Mouse (Mus musculus) heart, adult 2 months (tissue): ENCODE measurements around the gene Plxnc1. TPM values are rescaled to one million over a fixed set of nuclear protein-coding genes. Genes with fewer than 3 reads are reported as not detected.

Experiments
- DNase-seq, 2 experiments: peaks; one replicate each; pipeline ENCODE4 v3.0.0; 2021
- H3K27ac ChIP-seq: fragments of 200-600 bp; 2 replicates; pipeline ENCODE4 v1.8.1; 2022
- H3K27me3 ChIP-seq: fragments of 200-500 bp; 2 replicates; pipeline ENCODE4 v1.6.1; 2012; ENCODE audit warnings: mild to moderate bottlenecking, low read length, inconsistent platforms, mixed read lengths; ENCODE audit not compliant: control insufficient read depth, insufficient read depth
- H3K36me3 ChIP-seq: fragments of 200-500 bp; 2 replicates; pipeline ENCODE4 v1.6.1; 2012; ENCODE audit warnings: low read length, inconsistent platforms; ENCODE audit not compliant: control insufficient read depth, insufficient read depth
- H3K4me1 ChIP-seq: fragments of 200-500 bp; 2 replicates; pipeline ENCODE4 v1.6.1; 2011; ENCODE audit warnings: low read length; ENCODE audit not compliant: control insufficient read depth, insufficient read depth
- H3K4me3 ChIP-seq: fragments of 200-600 bp; 2 replicates; pipeline ENCODE4 v1.8.1; 2022
- H3K79me2 ChIP-seq: fragments of 200-500 bp; replicated peaks from 2 replicates; pipeline ENCODE4 v1.6.1; 2012; ENCODE audit warnings: mild to moderate bottlenecking, inconsistent platforms, low read length, moderate library complexity, mixed read lengths; ENCODE audit not compliant: control insufficient read depth, insufficient read depth
- H3K9ac ChIP-seq: fragments of 200-500 bp; 2 replicates; pipeline ENCODE4 v1.6.1; 2012; ENCODE audit warnings: low read depth, mild to moderate bottlenecking, control low read depth, inconsistent platforms, low read length, mixed read lengths
- CTCF ChIP-seq: fragments of 200-600 bp; IDR thresholded peaks from 2 replicates; pipeline ENCODE4 v1.8.1; 2022; ENCODE audit warnings: antibody characterized with exemption, mild to moderate bottlenecking, moderate library complexity
- EP300 ChIP-seq: fragments of 200-500 bp; IDR thresholded peaks from 2 replicates; pipeline ENCODE4 v1.6.1; 2011; ENCODE audit warnings: low read depth, low read length, control low read depth; ENCODE audit not compliant: insufficient read depth
- POLR2A ChIP-seq: fragments of 200-500 bp; IDR thresholded peaks from 2 replicates; pipeline ENCODE4 v1.6.1; 2011; ENCODE audit warnings: mild to moderate bottlenecking, low read depth, low read length, control low read depth; ENCODE audit not compliant: insufficient read depth
- WGBS: fragments of 180-500 bp; shearing (Covaris S2); methylation state at CpG from one replicate; pipeline ENCODE4 v1.1.7; 2018; 5-methylcytosine and 5-hydroxymethylcytosine counted together
- intact Hi-C: fragments of 180-260 bp; cut with DNase I; formaldehyde crosslinking; loops from one replicate; pipeline ENCODE4 v1.15.1; 2025
- polyA plus RNA-seq: library from polyadenylated mRNA; depleted of rRNA; stranded (reverse); fragments of >200 nt; gene quantifications from 2 replicates; pipeline ENCODE4 v1.2.3, GENCODE M21; 2012
- total RNA-seq, 2 experiments: library from RNA; stranded (reverse); gene quantifications; 2 replicates each; pipeline ENCODE4 v1.2.3; 2021

Gene Plxnc1
- total and polyA plus RNA-seq, 3 experiments, result 0.84 to 2.3 (median 2.0) TPM

DNA sequence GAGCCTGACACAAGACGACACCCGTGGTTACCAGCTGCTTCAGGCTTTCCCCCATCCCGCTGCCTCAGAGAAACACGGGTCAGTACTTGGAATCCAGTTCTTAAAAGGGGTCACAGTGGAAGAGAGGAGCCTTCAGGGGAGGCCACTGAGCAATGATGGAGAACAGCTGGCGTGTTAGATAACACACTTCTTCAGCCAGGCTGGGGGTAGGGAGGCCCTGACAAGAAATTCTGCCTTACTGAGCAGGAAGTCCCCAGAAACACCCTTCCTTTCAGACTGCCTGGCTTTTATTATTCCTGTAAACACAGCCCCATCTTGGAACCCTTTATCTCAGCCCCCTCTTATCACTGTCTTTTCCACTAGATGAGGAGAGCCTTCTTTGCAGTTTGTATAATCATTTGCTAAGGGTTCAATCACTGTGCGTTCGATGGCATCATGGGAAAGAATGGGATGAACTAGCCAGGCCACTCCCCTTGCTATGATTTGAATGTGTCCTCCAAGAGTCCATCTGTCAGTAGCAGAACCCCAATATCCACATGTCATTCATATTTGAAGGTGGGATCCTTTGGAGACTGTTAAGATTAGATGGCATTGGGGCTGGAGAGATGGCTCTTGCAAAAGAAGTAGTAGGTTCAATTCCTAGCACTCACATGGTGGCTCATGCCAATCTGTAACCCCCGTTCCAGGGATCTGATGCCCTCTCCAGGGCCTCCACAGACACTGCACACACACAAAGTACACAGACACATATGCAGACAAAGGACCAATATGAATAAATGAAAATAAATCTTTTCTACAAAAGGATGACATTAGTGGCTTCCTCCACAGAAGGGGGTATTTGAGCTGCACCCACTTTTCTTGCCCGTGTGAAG is 12.4 kb downstream of the Plxnc1 start:
- no peaks in the 10 kb centered on the region for H3K27me3 ChIP-seq
- H3K4me3 ChIP-seq, result no peak overlapping the region
- WGBS, result 37% methylated on average over 9 of the region's 9 CpGs
- peak overlapping the region; percentile 33; the same call in 1 of the 2 replicates for H3K27ac ChIP-seq
- TF ChIP-seq POLR2A (0 out of 2 replicates have a peak, but pooled peaks have one; percentile 11), EP300 (peak; percentile 53; the same call in 1 of the 2 replicates), CTCF (no peak)
- H3K79me2 ChIP-seq, result no peaks in the 10 kb centered on the region
- no peak overlapping the region for H3K9ac ChIP-seq
- intact Hi-C loops, result no loop called here
- peaks cover 3% of the 10 kb centered on the region for H3K4me1 ChIP-seq
- DNase-seq, result peak; percentile 47 to 63
- H3K36me3 ChIP-seq, result no peaks in the 10 kb centered on the region

DNA sequence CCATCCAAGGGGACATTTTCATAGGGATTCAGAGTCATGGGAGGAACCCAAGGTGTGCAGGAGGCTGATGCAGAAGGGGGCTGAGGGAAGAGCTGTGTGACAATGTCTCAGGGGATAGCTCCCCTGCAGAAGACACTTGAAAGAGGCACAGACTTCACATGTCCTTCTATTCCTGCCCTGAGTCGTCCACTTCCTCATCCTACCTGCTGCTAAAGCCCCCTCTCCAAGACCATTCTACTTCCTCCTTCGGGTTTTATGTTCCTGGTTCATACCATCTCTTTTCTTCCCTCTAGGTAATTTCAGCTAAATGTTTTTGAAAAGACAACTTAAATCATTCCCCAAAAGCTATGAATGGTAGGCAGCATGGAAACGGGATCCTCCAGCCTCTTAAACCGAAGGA is 16.5 kb downstream of the Plxnc1 start:
- no peak overlapping the region for H3K9ac ChIP-seq
- peaks cover 6% of the 10 kb centered on the region for H3K4me1 ChIP-seq
- H3K27me3 ChIP-seq, result no peaks in the 10 kb centered on the region
- H3K79me2 ChIP-seq, result no peaks in the 10 kb centered on the region
- H3K36me3 ChIP-seq, result no peaks in the 10 kb centered on the region
- no peak for DNase-seq
- WGBS, result 87% methylated on average over 4 of the region's 4 CpGs
- no peak overlapping the region for H3K27ac ChIP-seq
- TF ChIP-seq CTCF (no peak), EP300 (no peak), POLR2A (no peak)
- H3K4me3 ChIP-seq, result no peak overlapping the region
- intact Hi-C loops, result no loop called here

DNA sequence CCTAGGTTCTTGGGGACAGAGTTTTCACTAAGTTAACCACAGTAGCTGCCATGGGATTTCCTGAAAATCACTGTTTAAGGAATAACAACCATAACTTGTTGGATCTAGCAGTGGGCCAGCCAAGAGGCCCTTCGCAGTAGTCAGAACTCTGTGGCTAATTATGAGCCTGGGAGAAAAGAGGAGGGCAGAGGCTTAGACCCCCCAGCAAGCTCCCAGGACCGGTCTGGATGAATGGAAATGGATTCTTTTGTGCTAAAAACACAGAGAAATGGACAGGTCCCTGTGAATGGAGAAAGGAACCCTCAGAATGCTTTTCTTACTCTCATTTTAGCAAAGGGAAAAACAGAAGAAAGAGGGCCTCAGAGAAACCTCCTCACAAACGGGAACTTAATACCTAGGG is 18.3 kb downstream of the Plxnc1 start:
- Histone ChIP-seq H3K36me3 (no peaks in the 10 kb centered on the region), H3K4me3 (no peak overlapping the region), H3K27me3 (no peaks in the 10 kb centered on the region), H3K4me1 (peaks cover 5% of the 10 kb centered on the region), H3K9ac (no peak overlapping the region), H3K27ac (no peak overlapping the region), H3K79me2 (no peaks in the 10 kb centered on the region)
- intact Hi-C loops, result no loop called here
- WGBS, result 85% methylated on average over 3 of the region's 3 CpGs
- DNase-seq, result no peak
- TF ChIP-seq CTCF (no peak), EP300 (no peak), POLR2A (no peak)

DNA sequence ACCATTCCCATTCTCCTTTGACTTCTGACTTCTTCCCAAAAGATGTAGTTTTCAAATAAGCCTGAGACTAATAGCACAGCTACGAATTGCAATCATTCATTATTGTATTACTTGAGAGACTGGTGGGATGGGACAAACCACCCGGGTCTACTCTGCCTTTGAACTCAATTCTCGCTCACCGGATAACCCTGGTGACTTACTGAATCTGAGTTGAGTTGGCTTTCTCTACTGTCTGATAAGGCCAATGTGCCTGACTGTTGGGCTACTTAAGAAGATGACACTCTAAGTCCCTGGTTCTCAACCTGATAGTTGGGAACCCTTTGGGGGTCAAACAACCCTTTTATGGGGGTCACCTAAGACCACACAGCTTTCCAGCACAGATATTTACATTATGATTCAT is 19.8 kb downstream of the Plxnc1 start:
- WGBS, result 71% methylated on average over 4 of the region's 4 CpGs
- peaks cover 5% of the 10 kb centered on the region for H3K4me1 ChIP-seq
- no peak for DNase-seq
- no peak for TF ChIP-seq CTCF
- TF ChIP-seq POLR2A, result no peak
- TF ChIP-seq EP300, result no peak
- H3K27ac ChIP-seq, result no peak overlapping the region
- H3K27me3 ChIP-seq, result no peaks in the 10 kb centered on the region
- no peak overlapping the region for H3K9ac ChIP-seq
- no peak overlapping the region for H3K4me3 ChIP-seq
- H3K79me2 ChIP-seq, result no peaks in the 10 kb centered on the region
- intact Hi-C loops, result no loop called here
- H3K36me3 ChIP-seq, result no peaks in the 10 kb centered on the region

DNA sequence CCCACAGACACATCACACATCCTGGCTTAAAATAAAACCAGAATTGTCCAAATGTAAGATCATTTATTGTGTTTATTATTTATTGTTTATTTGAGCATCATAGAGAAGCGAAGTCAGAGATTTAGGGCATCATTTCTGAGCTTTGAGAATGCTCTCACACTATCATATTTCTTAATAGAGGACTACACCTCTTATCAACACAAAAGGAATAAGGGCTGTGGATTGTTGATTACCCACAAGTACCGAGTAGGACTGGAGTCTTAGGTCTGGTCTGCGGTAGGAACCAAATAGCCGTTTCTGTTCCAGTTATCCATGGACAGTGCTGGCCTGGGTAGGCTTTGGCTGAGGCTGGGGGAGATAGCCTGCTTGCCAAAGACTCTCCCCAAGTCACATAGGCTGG is 20.2 kb downstream of the Plxnc1 start:
- DNase-seq, result no peak
- WGBS, result 50% methylated on average over 4 of the region's 4 CpGs
- no peak overlapping the region for H3K9ac ChIP-seq
- H3K27me3 ChIP-seq, result no peaks in the 10 kb centered on the region
- TF ChIP-seq EP300 (no peak), POLR2A (no peak), CTCF (no peak)
- intact Hi-C loops, result no loop called here
- no peaks in the 10 kb centered on the region for H3K36me3 ChIP-seq
- H3K4me1 ChIP-seq, result peaks cover 5% of the 10 kb centered on the region
- no peak overlapping the region for H3K27ac ChIP-seq
- no peak overlapping the region for H3K4me3 ChIP-seq
- H3K79me2 ChIP-seq, result no peaks in the 10 kb centered on the region

DNA sequence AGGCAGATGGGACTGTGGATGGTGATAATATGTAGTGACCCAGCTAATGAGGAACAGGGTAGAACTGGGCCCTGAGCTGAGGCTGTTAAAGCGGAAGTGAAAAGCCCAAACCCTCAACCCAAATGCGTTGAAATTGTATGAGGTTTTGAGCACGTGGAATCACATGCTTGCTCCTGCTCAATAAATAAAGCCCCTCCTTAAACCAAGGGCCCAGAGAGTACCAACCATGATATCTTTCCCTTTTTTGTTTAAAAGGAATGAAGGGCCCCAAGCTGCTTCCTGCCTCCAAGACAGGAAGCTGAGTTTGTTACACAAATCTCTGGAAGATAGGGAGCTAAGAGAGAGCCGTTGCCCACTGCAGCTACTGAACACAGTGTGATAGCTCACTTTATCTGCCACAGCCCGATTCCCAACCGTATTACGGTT is 21.3 kb downstream of the Plxnc1 start:
- no peak overlapping the region for H3K9ac ChIP-seq
- no peaks in the 10 kb centered on the region for H3K36me3 ChIP-seq
- H3K79me2 ChIP-seq, result no peaks in the 10 kb centered on the region
- WGBS, result 36% methylated on average over 7 of the region's 7 CpGs
- H3K27me3 ChIP-seq, result no peaks in the 10 kb centered on the region
- peak in 1 of 2 experiments; percentile 40 for DNase-seq
- peaks cover 5% of the 10 kb centered on the region for H3K4me1 ChIP-seq
- intact Hi-C loops, result no loop called here
- peak overlapping the region; percentile 14; the same call in 1 of the 2 replicates for H3K27ac ChIP-seq
- TF ChIP-seq CTCF (no peak), EP300 (no peak), POLR2A (no peak)
- no peak overlapping the region for H3K4me3 ChIP-seq
